In genomic region chr6:146888660-146889490, GRCm38 (mm10) we compare ENCODE assay signal across 7 mouse cellular contexts. TPM values are rescaled to one million over a fixed set of nuclear protein-coding genes. Genes with fewer than 3 reads are reported as not detected.
DNase-seq lines count a peak whose midpoint lies in the region; ATAC-seq lines count a peak whose summit lies in the region.

No protein-coding gene starts in this region.

- peak overlapping the region; percentile 80 for H3K27ac ChIP-seq in embryonic facial prominence, embryonic 15.5 days (replicated peaks)
- H3K27ac ChIP-seq in limb, embryonic 12.5 days = peak overlapping the region; percentile 79; the same call in 1 of the 2 replicates
- H3K27ac ChIP-seq in neural tube, embryonic 15.5 days (replicated peaks) = 0 out of 2 replicates have a peak overlapping the region, but pooled peaks have one; percentile 49

- H3K4me2 ChIP-seq in embryonic facial prominence, embryonic 15.5 days (replicated peaks) = peak overlapping the region; percentile 84
- H3K4me2 ChIP-seq in limb, embryonic 12.5 days = peak overlapping the region; percentile 75
- peak overlapping the region; percentile 91 for H3K4me2 ChIP-seq in neural tube, embryonic 15.5 days

- peaks cover 49% of the 10 kb centered on the region for H3K4me1 ChIP-seq in embryonic facial prominence, embryonic 15.5 days
- H3K4me1 ChIP-seq in limb, embryonic 12.5 days (replicated peaks) = peaks cover 47% of the 10 kb centered on the region
- H3K4me1 ChIP-seq in neural tube, embryonic 15.5 days = 0 out of 2 replicates have a peak, but pooled peaks cover 11% of the 10 kb centered on the region

- DNase-seq in thymus, postnatal 14 days = peak; percentile 10
- no peak for DNase-seq in thymus, adult 18-20 months
- DNase-seq in cerebellum, postnatal 4 days (ENCODE audit: low spot score in 2 of 2) = no peak

- H3K4me3 ChIP-seq in embryonic facial prominence, embryonic 15.5 days (replicated peaks) = peak overlapping the region; percentile 93
- peak overlapping the region; percentile 81 for H3K4me3 ChIP-seq in limb, embryonic 12.5 days (replicated peaks)
- H3K4me3 ChIP-seq in neural tube, embryonic 15.5 days (replicated peaks) = peak overlapping the region; percentile 82

- no peaks in the 10 kb centered on the region for H3K36me3 ChIP-seq in embryonic facial prominence, embryonic 15.5 days
- H3K36me3 ChIP-seq in limb, embryonic 12.5 days = no peaks in the 10 kb centered on the region
- no peaks in the 10 kb centered on the region for H3K36me3 ChIP-seq in neural tube, embryonic 15.5 days

- no peaks in the 10 kb centered on the region for H3K27me3 ChIP-seq in embryonic facial prominence, embryonic 15.5 days
- no peaks in the 10 kb centered on the region for H3K27me3 ChIP-seq in limb, embryonic 12.5 days
- H3K27me3 ChIP-seq in neural tube, embryonic 15.5 days (replicated peaks) = peaks cover 14% of the 10 kb centered on the region

- no peaks in the 10 kb centered on the region for H3K9me3 ChIP-seq in embryonic facial prominence, embryonic 15.5 days (replicated peaks)
- H3K9me3 ChIP-seq in limb, embryonic 12.5 days = no peaks in the 10 kb centered on the region
- H3K9me3 ChIP-seq in neural tube, embryonic 15.5 days (replicated peaks) = no peaks in the 10 kb centered on the region

- peak overlapping the region; percentile 86 for H3K9ac ChIP-seq in embryonic facial prominence, embryonic 15.5 days
- H3K9ac ChIP-seq in limb, embryonic 12.5 days (replicated peaks) = peak overlapping the region; percentile 86
- H3K9ac ChIP-seq in neural tube, embryonic 15.5 days (replicated peaks) = peak overlapping the region; percentile 75

- WGBS in embryonic facial prominence, embryonic 15.5 days = 7% methylated on average over 26 of the region's 26 CpGs
- WGBS in limb, embryonic 12.5 days = 6% methylated on average over 26 of the region's 26 CpGs
- 8% methylated on average over 26 of the region's 26 CpGs for WGBS in neural tube, embryonic 15.5 days

- peak; percentile 21 for ATAC-seq in embryonic facial prominence, embryonic 15.5 days (ENCODE audit: insufficient number of reproducible peaks, low FRiP score, low TSS enrichment, low read depth)
- ATAC-seq in limb, embryonic 12.5 days (ENCODE audit: insufficient number of reproducible peaks, insufficient read depth, low FRiP score, low TSS enrichment, low read depth) = peak; percentile 65
- peak; percentile 73 for ATAC-seq in neural tube, embryonic 15.5 days (ENCODE audit: low FRiP score)
- no peak; the same call in none of the 2 replicates for ATAC-seq in monocyte, adult 5-6 weeks (replicated peaks; ENCODE audit: insufficient number of reproducible peaks, low FRiP score, low TSS enrichment, poor library complexity, severe bottlenecking)

RNA-seq across cellular contexts. Expression of gene Ppfibp1, which starts 0.6 kb away (rescaled TPM):
- polyA plus RNA-seq in embryonic facial prominence, embryonic 15.5 days (2015; fragmentation: Nextera tagmentation; extraction: Ambion mirVana) = 54.2 and 54.6 TPM in 2 replicates
- polyA plus RNA-seq in limb, embryonic 12.5 days (2016; fragmentation: Nextera tagmentation; extraction: Ambion mirVana) = 61.0 and 68.0 TPM in 2 replicates
- polyA plus RNA-seq in neural tube, embryonic 15.5 days (2015; fragmentation: Nextera tagmentation; extraction: Ambion mirVana) = 12.8 and 15.8 TPM in 2 replicates
- total RNA-seq in monocyte, adult 5-6 weeks (2017) = 13.7 to 26.2 TPM (median 22.5 TPM) in 3 replicates

RNA-seq across cellular contexts. Expression of gene Smco2, which starts 39.0 kb away (rescaled TPM):
- not detected in 2 replicates for polyA plus RNA-seq in embryonic facial prominence, embryonic 15.5 days (2015; fragmentation: Nextera tagmentation; extraction: Ambion mirVana)
- polyA plus RNA-seq in limb, embryonic 12.5 days (2016; fragmentation: Nextera tagmentation; extraction: Ambion mirVana) = not detected in 2 replicates
- polyA plus RNA-seq in neural tube, embryonic 15.5 days (2015; fragmentation: Nextera tagmentation; extraction: Ambion mirVana) = not detected in 2 replicates
- not detected in 3 replicates for total RNA-seq in monocyte, adult 5-6 weeks (2017)
